Mouse (Mus musculus) lung, embryonic 14.5 days (tissue): ENCODE measurements around the gene Washc2. TPM values are rescaled to one million over a fixed set of nuclear protein-coding genes. Genes with fewer than 3 reads are reported as not detected.
"Not testable (repeated sequence)": the region's sequence is repeated elsewhere in the genome, so short reads cannot be mapped to it uniquely, and the experiment has no call there.

ENCODE experiments used
- ATAC-seq: fragments of 200-750 bp; cut with Nextera tagmentation; 2 replicates; pipeline ENCODE4 v1.8.0; 2017; ENCODE audit warnings: mild to moderate bottlenecking, moderate TSS enrichment, moderate library complexity; ENCODE audit not compliant: insufficient read depth
- DNase-seq: peaks from one replicate; pipeline ENCODE4 v3.0.0-alpha.2; 2015
- H3K27ac ChIP-seq: fragments of 300-500 bp; sonication (generic); 2 replicates; pipeline ENCODE4 v1.5.1; 2014; ENCODE audit warnings: low read depth, mild to moderate bottlenecking, moderate library complexity
- H3K27me3 ChIP-seq: fragments of 300-500 bp; sonication (generic); 2 replicates; pipeline ENCODE4 v1.6.1; 2014; ENCODE audit warnings: low read length, control low read depth; ENCODE audit not compliant: insufficient read depth
- H3K36me3 ChIP-seq: fragments of 300-500 bp; sonication (generic); 2 replicates; pipeline ENCODE4 v1.6.1; 2014; ENCODE audit warnings: control low read depth; ENCODE audit not compliant: insufficient read depth
- H3K4me1 ChIP-seq: fragments of 300-500 bp; sonication (generic); 2 replicates; pipeline ENCODE4 v1.6.1; 2014; ENCODE audit warnings: antibody characterized with exemption, control low read depth; ENCODE audit not compliant: insufficient read depth
- H3K4me2 ChIP-seq: fragments of 300-500 bp; sonication (generic); 2 replicates; pipeline ENCODE4 v1.6.1; 2014; ENCODE audit warnings: mild to moderate bottlenecking
- H3K4me3 ChIP-seq: fragments of 300-500 bp; sonication (generic); 2 replicates; pipeline ENCODE4 v1.5.1; 2014; ENCODE audit warnings: low read depth, low read length
- H3K9ac ChIP-seq: fragments of 300-500 bp; sonication (generic); 2 replicates; pipeline ENCODE4 v1.6.1; 2014
- H3K9me3 ChIP-seq: fragments of 300-500 bp; sonication (generic); 2 replicates; pipeline ENCODE4 v1.6.1; 2016; ENCODE audit warnings: low read depth, low read length, control low read depth
- CTCF ChIP-seq: IDR thresholded peaks from 2 replicates; pipeline ENCODE4 v1.5.1; 2016; ENCODE audit warnings: antibody characterized with exemption, low read depth
- WGBS: fragments of 180-500 bp; shearing (Covaris S2); extraction: QIAGEN DNeasy Blood & Tissue Kit; methylation state at CpG from one replicate; pipeline ENCODE4 v1.1.7; 2014; 5-methylcytosine and 5-hydroxymethylcytosine counted together
- polyA plus RNA-seq: library from polyadenylated mRNA; unstranded; fragments of >200 nt; fragmentation: Nextera tagmentation; extraction: Ambion mirVana; gene quantifications from 2 replicates; pipeline ENCODE4 v1.2.1, GENCODE M21; 2014

The Washc2 gene
- 41.4 and 42.4 TPM in 2 replicates for polyA plus RNA-seq

- peak within 1 kb of the TSS; percentile 85 for H3K9ac ChIP-seq
- peak; percentile 99 for DNase-seq
- peak; percentile 99 for ATAC-seq
- peak within 1 kb of the TSS; percentile 74 for H3K27ac ChIP-seq
- peaks cover 24% of the 10 kb centered on the region for H3K36me3 ChIP-seq
- peak within 1 kb of the TSS; percentile 93 for H3K4me2 ChIP-seq
- WGBS = under 1% methylated on average over 51 of the region's 51 CpGs
- H3K27me3 ChIP-seq = no peaks in the 10 kb centered on the region
- no peaks in the 10 kb centered on the region for H3K9me3 ChIP-seq
- no peak for TF ChIP-seq CTCF
- peaks cover 5% of the 10 kb centered on the region; the same call in 1 of the 2 replicates for H3K4me1 ChIP-seq
- peak within 1 kb of the TSS; percentile 70 for H3K4me3 ChIP-seq
Measured at GRCm38 (mm10) chr6:116207729-116208534, at the start of gene Washc2. TSS of gene Washc2 (plus strand) at chr6:116208038.

GRCm38 (mm10) chr6:116166383-116166782 is 41.5 kb upstream of the Washc2 start:
- TF ChIP-seq CTCF = no peak
- H3K27me3 ChIP-seq = no peaks in the 10 kb centered on the region
- no peak overlapping the region for H3K9ac ChIP-seq
- peak; percentile 91 for DNase-seq
- no peak overlapping the region for H3K4me3 ChIP-seq
- H3K4me2 ChIP-seq = peak overlapping the region; percentile 10; the same call in 1 of the 2 replicates
- H3K4me1 ChIP-seq = peaks cover 4% of the 10 kb centered on the region; the same call in 1 of the 2 replicates
- 0 out of 2 replicates have a peak, but pooled peaks cover 3% of the 10 kb centered on the region for H3K36me3 ChIP-seq
- no peak overlapping the region for H3K27ac ChIP-seq
- WGBS = 32% methylated on average over 1 of the region's 1 CpGs
- no peaks in the 10 kb centered on the region for H3K9me3 ChIP-seq
- peak; percentile 78; the same call in 1 of the 2 replicates for ATAC-seq

- not testable (repeated sequence) for H3K9me3 ChIP-seq, DNase-seq, H3K27me3 ChIP-seq, H3K4me1 ChIP-seq, H3K9ac ChIP-seq, H3K4me3 ChIP-seq, ATAC-seq, H3K36me3 ChIP-seq, H3K4me2 ChIP-seq, H3K27ac ChIP-seq
- 78% methylated on average over 37 of the region's 37 CpGs for WGBS
Measured at GRCm38 (mm10) chr6:116173511-116174099, 34.2 kb upstream of the Washc2 start.

GRCm38 (mm10) chr6:116178376-116178775 is 29.5 kb upstream of the Washc2 start:
- DNase-seq (no peak), ATAC-seq (no peak)
- H3K4me2 ChIP-seq = no peak overlapping the region
- H3K4me3 ChIP-seq = no peak overlapping the region
- TF ChIP-seq CTCF = no peak
- H3K9me3 ChIP-seq = no peaks in the 10 kb centered on the region
- WGBS = 89% methylated on average over 2 of the region's 2 CpGs
- H3K27ac ChIP-seq = no peak overlapping the region
- no peak overlapping the region for H3K9ac ChIP-seq
- 0 out of 2 replicates have a peak, but pooled peaks cover 6% of the 10 kb centered on the region for H3K36me3 ChIP-seq
- no peaks in the 10 kb centered on the region for H3K4me1 ChIP-seq
- no peaks in the 10 kb centered on the region for H3K27me3 ChIP-seq

GRCm38 (mm10) chr6:116180731-116181130 is 27.1 kb upstream of the Washc2 start:
- no peak for ATAC-seq
- Histone ChIP-seq H3K9me3 (no peaks in the 10 kb centered on the region), H3K4me3 (no peak overlapping the region), H3K4me1 (no peaks in the 10 kb centered on the region), H3K36me3 (0 out of 2 replicates have a peak, but pooled peaks cover 10% of the 10 kb centered on the region), H3K4me2 (no peak overlapping the region), H3K9ac (no peak overlapping the region), H3K27me3 (no peaks in the 10 kb centered on the region), H3K27ac (no peak overlapping the region)
- no peak for TF ChIP-seq CTCF
- WGBS = 66% methylated on average over 3 of the region's 3 CpGs
- no peak for DNase-seq

- Histone ChIP-seq H3K36me3 (0 out of 2 replicates have a peak, but pooled peaks cover 4% of the 10 kb centered on the region), H3K9me3 (no peaks in the 10 kb centered on the region), H3K27ac (no peak overlapping the region), H3K27me3 (no peaks in the 10 kb centered on the region), H3K9ac (no peak overlapping the region), H3K4me2 (no peak overlapping the region), H3K4me3 (no peak overlapping the region), H3K4me1 (no peaks in the 10 kb centered on the region)
- no peak for TF ChIP-seq CTCF
- DNase-seq = no peak
- 89% methylated on average over 5 of the region's 5 CpGs for WGBS
- no peak for ATAC-seq
Measured at GRCm38 (mm10) chr6:116183509-116183908, 24.3 kb upstream of the Washc2 start.

- WGBS = 24% methylated on average over 2 of the region's 2 CpGs
- Histone ChIP-seq H3K4me2 (no peak overlapping the region), H3K9me3 (no peaks in the 10 kb centered on the region), H3K27ac (no peak overlapping the region), H3K9ac (no peak overlapping the region), H3K4me1 (no peaks in the 10 kb centered on the region), H3K27me3 (no peaks in the 10 kb centered on the region), H3K4me3 (no peak overlapping the region), H3K36me3 (0 out of 2 replicates have a peak, but pooled peaks cover 4% of the 10 kb centered on the region)
- DNase-seq = no peak
- no peak for TF ChIP-seq CTCF
- ATAC-seq = no peak
Measured at GRCm38 (mm10) chr6:116186485-116186884, 21.4 kb upstream of the Washc2 start.
